Mouse (Mus musculus): ENCODE measurements around the gene Kcns3.

Kcns3 gene

DNA sequence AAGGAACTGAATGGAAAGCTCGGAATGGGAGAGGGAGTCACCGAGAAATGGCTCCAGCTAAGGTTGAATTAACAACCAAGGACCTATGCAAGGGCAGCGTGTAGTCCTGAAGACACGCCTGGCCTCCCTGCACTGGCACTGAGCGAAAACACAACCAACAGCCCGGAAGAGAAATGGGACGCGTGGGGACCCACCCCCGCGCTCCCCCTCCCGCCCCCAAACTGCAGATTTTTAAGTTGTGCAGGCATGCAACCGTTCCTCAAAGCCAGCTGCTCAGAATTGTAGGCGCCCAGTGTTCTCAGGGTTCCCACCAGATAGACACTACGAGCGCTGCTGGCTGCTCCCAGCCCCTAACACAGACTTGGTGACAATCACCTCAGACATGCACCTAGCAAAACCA is at the start of gene Kcns3:
Gene Kcns3 (minus strand): TSS at position 42 of the 400 bp plus-strand sequence.
- DNase-seq (ENCODE audit: low read depth, low spot score) = no peak

DNA sequence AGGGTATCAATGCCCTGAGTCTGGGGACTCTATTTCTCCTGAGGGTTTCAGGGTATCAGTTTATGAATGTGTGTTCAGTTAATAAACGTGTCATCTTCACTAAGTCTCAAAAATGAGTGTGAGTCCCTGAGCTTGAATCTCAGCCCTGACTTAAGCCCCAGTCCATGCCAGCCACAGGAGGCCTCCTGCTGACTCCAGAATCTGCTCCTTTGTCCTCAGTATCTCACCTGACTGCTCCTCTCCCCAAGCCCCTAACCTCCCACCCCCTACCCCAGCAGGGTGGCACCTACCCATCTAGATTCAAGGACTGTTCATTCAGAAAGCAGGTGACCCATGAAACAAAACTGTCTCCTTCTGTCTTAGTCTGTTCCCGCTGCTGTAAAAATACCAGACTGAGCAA is 47.7 kb upstream of the Kcns3 start:
- peak; percentile 69 for DNase-seq (ENCODE audit: low read depth, low spot score)

DNA sequence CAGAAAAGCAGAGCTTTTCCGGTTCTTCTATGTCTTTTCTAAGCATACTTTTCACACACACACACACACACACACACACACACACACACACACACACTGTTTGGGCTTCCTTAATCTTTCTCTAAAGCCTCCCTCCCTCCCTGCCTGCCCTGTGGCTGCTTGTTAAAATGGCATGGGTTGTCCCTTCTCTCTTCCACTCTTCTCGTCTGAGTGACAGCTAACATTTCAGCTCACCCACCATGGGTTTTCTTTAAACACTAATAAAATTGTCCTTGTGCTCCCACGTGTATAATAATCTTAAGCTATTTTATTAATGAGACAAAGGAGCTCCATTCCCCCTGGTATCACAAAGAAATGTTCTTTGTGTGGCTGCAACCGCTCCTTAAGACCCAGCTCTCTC is 47.2 kb upstream of the Kcns3 start:
- DNase-seq (ENCODE audit: low read depth, low spot score) = no peak

DNA sequence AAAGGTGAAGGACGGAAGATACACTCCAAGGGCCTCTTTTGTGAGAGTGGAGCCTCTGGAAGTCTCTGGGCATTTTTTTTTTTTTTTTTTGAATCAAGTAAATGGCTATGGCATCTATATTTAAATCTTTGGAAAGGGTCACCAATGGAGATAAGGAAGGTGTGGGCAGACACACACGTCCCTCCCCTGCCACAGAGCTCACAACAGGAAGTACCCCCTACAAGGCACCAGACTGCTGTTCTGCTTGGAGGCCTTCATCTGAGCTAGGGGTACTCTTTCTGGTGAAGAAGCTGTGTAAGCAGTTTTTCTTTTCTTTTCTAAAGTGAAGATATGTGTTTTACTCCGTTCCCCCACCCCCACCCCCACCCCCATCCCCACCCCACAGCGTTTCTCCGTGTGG is 46.0 kb upstream of the Kcns3 start:
- no peak for DNase-seq (ENCODE audit: low read depth, low spot score)

DNA sequence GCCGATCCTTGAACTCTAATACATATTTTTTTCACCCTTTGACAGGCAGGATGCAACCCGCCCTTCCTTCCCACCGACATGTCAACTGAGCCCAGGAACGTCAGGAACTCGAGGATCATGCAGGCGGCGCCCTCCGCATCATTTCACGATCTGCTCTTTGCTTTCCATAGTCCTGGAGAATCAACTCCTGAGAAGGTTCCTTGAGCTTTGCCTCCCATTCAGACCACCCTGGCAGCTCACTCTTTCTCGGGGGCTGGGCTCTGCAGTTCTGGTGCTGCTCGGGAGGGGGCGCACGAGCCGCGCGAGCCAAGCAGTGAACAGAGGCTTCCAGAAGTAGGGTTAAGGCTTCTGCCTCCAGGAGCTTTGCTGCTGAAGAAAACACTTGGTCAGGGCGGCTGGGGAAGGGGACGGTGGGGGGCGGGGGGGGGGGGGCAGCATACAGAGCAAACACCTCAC is 45.3 kb upstream of the Kcns3 start:
- DNase-seq (ENCODE audit: low read depth, low spot score) = peak; percentile 91

DNA sequence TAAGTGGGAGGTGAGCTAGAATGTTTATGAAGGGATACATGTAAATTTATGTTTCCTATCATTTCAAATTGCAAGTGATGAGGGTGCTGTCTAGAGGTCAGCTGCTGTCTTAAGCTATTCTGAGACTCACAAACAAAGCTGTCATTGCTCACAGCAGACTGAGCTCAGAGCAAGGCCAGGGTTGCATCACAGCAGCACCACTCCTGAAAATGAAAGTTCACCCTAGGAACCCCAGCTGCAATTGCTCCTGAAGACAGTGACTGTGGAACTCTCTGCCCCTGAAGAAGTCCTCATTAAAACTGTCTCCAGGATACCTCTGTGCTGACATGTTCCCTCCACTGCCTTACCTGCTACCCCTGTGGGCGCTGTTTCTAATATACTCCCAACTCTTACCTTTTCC is 44.2 kb upstream of the Kcns3 start:
- no peak for DNase-seq (ENCODE audit: low read depth, low spot score)

DNA sequence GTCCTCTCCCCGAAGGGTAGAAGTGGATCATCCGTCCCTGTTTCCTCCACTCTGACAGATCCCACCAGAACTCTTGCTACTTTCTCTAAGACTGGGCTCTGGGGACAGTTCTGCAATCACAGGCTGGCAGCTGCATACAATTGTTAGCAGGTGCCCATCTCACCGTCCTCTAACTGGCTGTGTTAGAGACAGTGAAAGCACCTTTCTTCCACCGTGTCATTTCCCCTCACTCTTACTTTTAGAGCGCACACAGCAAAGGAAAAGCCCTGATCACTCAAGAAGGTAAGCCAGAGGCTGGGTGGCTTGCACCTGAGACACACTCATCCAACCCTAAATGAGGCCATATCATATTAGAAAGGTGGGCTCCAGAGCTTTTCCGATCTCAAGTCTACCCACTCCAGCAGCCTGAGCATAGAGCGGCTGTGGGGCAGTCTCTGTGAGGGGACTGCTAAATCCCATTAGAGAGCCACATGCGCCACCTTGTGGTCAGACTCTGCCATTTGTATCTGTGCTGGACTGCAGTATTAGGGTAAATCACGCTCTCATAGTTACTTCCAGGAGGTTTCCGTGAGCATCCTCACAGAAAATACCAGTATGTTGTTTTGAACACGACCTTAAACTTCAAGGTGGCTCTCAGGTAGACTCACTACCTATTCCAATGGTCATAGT is 27.8 kb upstream of the Kcns3 start:
- peak; percentile 88 for DNase-seq (ENCODE audit: low read depth, low spot score)

DNA sequence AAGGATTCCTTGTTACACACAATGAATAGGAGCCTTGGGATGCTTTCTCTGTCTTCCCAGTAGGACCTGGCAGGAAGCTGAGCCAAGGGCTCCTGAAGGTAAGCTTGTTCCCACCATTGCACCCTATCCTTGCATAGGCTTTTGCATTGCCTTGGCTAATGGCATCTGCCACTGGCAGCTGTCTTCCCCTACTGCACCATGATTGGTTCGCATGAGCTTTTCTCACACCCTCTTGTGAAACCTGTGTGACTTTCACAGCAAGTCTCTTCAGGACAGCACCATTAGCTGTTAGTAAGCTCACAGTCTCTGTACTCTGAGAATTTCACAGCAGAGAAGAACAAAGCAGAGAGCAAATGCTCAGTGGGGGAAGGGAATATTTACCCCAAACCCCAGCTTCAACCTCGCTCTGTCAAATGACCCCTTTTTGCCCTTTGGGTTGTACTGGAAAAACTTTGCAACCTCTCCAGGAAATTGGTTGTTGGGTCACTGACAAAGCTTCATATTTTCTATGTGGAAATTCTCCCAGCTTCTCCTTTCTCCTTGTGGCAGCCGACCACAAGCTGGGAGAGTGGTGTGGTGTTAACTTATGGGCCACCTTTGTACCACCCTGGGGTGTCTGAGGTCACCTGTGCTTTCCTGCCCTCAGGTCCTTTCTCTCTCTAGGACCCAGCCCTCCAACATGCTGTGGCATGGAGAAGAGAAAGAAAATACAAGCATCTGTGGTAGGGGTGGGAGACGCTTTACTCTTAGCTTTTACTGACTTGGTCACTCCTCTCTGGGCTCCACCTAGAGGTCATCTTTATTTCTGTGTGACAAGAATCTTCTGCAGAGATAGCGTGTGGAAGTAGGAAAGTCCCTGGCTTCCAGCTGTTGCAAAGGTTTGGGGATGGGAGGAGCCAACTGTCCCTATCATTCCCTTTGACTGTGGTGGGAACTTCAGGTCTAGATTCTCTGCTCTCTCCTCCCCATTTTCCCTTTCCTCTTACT is 26.8 kb upstream of the Kcns3 start:
- DNase-seq (ENCODE audit: low read depth, low spot score) = peak; percentile 37

DNA sequence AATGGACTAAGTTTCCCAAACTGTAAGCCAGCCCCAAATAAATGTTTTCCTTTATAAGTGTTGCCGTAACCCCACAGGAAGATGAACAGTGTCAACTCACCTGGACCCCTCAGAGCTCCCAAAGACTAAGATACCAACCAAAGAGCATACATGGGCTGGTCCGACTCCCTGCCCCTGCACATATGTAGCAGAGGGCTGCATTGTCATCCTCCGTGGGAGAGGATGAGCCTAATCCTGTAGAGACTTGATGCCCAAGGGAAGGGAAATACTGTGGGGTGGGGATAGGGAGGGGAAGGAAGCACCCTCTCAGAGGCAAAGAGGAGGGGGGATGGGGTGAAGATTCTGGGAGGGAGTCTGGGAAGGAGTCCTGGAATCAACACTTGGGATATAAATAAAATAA is 7.8 kb upstream of the Kcns3 start:
- no peak for DNase-seq (ENCODE audit: low read depth, low spot score)

DNA sequence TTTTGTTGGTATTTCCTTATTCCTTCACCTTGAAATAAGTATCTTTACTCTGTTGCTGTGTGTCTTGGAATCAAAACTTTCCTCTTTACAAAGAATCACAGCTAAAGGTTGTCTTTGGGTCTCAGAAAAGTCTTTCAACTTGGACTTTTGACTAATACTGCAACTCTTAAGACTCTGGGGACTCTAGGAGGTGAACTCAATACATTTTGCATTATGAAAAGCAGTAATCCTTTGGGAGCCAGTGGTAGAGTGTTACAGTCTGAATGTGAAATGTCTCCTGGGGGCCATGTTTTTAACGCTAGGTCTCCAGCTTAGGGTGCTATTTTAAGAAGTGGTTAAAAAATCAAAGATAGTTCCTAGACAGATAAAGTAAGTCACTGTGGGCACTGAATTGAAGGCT is 4.3 kb upstream of the Kcns3 start:
- no peak for DNase-seq (ENCODE audit: low read depth, low spot score)

DNA sequence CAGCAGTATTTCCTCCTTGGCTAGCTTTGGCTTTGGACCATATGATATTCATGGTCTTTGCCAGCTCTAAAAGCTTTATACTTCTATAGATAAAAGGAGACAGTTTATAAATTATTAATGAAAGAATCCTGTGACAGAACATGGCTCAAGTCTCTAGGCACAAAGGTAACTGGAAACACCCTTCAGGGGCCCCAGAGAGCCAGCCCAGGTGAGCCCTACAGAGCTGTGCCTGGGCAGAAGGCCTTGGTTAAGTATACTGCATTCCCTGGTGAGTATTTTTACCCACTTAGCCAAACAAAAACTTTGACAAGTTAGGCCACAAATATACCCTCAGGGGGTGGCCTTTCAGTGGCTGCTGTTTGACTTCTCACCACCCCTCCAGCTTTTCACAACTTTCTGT is 2.7 kb upstream of the Kcns3 start:
- no peak for DNase-seq (ENCODE audit: low read depth, low spot score)

DNA sequence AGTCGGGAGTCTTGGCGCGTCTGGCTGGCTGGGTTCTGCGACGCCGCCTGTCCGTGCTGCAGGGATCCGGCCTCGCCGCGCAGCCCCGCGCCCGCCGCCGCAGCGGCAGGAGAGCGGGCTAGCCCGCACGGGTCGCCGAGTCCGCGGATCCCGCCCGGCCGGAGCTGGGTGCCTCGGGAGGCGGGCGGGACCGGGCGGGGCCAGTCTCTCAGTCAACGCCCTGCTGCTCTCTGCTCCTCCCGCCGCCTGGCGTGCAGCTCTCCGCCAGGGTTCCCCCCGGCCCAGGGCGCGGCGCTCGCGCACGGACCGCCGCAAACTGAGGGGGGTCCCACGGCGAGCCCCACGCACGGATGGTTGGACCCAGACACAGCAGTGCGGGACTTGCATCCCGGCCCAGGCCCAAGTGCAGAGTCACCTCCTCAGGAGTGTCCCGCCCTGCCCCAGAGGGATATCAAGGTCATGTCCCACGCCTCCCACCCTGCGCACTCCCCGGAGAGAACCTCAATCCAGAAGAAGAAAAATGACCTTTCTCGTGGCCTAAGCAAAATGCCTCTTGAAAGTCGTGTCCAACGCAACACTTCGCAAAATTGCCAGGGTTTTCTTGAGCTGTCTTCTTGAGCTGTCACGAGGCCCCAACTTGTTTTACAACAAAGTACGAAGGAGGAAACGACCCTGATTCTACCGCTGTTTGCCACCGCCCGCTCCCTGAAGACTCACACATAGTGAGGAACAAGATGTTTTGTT is 492 bp downstream of the Kcns3 start:
- peak; percentile 78 for DNase-seq (ENCODE audit: low read depth, low spot score)

DNA sequence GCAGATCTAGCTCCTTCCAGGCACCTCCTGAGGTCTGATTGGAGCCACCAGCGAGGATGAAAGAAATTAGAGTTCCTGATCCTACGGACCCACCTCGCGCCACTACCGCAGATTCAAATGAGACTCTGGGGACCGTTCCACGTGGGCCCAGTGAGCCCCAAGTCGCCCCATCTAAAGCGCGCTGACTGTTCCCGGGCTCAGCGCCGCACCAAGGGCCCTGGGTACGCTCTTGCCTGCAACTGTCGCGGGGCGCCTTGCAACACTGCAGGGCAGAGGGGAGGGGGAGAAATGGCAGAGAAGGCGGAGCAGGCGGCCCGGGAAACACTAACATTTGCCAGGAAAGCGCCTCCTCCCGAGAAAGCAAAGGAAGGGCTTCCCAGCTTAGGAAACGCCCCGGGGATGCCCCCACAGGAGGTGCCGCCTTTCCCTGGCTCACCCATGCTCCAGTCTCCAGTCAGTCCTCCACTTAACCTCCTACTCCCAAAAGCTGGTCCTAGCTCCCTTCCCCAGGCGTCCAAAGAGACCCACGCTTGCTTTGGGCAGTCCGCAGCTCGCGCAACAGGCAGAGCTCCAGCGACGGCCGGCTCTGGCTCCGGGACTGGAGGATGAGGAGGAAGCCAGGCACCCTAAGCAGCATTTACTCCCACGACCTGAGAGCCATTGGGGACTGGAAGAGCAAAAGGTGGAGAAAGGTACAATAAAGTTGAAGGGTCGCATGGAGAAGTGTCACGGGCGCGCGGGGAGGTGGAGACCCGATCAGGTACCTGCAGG is 1.2 kb downstream of the Kcns3 start:
- peak; percentile 85 for DNase-seq (ENCODE audit: low read depth, low spot score)

DNA sequence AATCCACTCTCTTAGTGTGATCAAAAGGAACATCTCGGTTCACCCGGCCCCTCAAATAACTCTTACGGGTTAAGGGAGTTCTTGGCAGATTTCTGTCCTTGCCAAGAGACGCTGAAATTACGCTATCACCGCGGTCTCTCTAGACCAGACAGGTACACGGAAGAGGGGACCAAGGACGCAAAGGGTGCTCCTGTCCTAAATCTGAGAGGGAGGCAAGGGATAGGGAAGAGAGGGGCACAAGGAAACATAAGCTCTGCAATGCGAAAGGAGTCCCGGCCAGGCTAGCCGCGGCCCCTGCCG is 1.8 kb downstream of the Kcns3 start:
- DNase-seq (ENCODE audit: low read depth, low spot score) = no peak

DNA sequence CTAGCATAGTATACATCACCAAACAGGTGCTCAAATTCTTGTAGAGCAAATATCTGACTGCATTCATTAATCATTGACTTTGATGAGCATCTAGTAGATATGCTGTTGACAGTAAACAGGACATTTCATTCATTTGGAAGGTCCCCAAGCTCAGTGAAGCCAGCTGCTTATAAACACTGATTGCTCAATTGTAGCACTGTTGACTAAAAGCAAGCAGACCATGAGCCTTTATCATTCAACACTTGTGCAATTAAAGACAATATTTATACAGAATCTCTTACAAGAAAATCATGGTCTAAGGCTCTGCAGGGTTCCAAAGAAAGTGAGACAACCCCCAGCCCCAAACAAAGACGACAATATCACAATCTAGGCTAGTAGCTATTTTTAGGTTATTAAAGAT is 6.0 kb downstream of the Kcns3 start:
- no peak for DNase-seq (ENCODE audit: low read depth, low spot score)

DNA sequence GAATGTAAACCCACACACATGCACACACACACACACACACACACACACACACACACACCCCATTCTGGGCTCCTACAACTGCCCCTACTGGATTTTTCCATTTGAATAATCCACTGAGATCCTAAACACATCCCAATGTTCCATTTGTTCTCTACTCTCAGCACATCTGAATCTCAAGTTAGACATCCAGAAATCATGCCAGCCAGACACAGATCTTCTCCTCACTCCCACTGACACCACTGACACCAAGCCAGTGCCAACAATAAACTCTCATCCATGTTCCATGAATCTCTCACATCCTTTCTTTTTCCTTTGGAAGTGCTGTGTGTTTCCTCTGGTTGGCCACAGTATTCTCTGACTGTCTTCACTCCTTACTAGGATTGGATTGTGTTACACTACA is 18.4 kb downstream of the Kcns3 start:
- no peak for DNase-seq (ENCODE audit: low read depth, low spot score)

DNA sequence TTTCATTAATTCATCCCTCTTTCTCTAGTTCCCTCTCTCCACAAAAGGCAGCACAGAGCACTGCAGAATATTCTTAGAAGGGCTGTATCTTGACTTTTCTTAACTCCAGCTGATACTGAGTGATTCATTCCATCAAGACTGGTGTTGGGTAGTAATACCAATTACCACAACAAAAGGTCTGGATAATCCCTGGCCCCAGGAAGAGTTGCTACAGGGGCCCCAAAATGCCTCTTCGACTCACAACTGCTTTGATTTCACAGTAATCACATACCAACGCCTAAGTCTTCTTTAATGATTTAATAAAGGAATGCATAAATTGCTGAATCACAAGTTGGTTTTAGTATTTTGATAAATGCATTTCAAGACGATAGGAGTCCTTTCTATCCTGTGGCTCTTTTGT is 21.7 kb downstream of the Kcns3 start:
- DNase-seq (ENCODE audit: low read depth, low spot score) = no peak

DNA sequence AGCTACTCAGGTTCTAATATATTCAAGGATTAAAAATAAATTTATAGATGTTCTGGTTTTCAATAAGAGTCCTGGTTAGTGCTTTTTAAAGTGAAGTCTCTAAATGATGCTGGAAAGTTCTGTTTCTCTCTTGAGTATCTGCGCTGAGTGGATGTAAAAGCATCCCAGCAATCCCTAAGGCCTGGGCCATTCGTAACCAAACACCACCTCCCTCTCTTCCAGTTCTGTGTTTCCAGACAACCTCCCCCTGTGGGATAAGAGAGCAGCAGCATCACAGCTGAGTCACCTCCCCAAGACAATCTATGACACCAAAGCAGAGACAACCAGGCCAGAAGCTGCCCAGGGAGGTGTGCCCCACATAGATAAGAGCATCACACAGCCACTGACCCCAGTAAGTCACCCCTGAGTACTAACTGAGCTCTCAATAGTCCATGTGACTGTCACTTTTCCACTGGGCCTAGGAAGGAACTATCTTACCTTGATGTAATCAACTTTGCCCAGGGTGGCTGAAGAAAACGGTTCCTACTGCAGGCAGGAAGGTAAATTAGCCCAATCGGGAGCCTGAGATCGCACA is 24.6 kb downstream of the Kcns3 start:
- no peak for DNase-seq (ENCODE audit: low read depth, low spot score)

DNA sequence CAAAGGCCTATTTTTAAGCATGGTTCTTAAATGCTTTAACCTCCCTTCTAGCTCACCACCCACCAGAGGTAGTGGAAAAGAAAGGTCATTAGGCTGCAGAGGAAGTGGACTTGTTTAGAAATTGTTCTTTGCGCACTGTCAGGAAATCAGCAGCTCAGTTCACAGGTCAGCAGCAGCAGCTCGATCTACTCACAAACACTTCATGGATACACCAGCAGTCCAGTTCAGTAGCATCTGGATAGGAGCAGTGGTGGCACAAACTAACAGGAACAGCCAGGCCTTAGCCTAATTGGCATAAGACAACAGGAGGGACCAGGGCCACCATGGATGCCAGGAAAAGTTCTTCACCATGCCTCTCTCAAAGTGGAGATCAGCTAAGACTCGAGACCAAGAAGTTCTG is 49.3 kb downstream of the Kcns3 start:
- DNase-seq (ENCODE audit: low read depth, low spot score) = no peak

DNA sequence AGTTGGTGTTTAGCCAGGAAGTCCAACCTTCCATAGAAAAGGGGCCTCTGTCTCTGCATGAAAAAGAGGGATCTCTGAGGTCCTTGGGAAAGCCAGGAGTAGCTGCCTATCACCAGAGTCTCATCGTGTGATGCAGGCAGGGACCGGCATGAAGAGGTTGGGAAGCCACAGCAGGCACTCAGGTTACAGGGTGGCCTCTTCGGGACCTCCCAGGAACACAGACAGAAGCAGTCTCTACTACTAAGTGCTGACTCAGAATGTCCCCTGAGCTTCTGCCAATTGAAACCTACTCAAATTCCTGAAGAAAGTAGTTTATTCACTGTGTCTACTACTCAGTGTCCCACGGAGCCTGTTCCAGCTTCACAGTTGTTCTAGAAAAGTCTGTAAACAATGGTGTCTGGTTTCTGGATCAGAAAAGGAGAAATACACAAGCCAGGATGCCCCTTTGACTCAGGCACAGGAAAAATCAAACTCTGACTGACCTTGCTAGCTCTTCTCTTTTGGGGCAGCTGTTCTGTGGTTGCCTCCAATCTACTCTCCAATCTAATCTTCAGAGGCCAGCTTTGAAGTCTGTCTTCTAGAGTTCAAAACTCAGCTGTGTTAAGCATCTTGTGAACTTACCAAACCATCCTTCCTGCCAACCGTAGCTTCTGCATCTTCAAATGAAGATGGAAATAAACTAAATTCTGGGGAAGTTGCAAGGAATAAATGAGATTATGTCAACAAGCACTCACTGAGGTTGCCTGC is 62.1 kb downstream of the Kcns3 start:
- DNase-seq (ENCODE audit: low read depth, low spot score) = no peak

DNA sequence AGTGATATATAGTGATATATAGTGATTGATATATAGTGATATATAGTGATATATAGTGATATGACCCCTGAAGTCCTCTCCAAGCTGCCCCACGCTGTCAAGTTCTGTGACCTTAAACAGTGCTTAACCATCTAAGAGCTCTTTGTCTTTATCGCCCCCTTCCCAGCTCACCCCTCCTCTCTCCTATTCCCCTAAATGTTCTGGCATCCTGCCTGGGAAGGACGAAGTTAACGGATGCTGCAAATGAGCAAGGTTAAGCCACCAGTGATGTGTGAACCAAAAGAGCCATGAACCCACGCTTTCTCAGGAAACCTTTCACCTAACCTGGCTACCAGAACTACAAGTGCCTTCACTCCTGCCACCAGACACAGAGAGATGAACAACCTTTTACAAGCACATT is 64.0 kb downstream of the Kcns3 start:
- no peak for DNase-seq (ENCODE audit: low read depth, low spot score)

Data from ZHBTc4 (cell line).